Mouse (Mus musculus) hindbrain, postnatal 0 days (tissue): Measurements from ENCODE around the gene Laptm5. TPM values are rescaled to one million over a fixed set of nuclear protein-coding genes. Genes with fewer than 3 reads are reported as not detected.

Experiments used
- ATAC-seq: fragments of 200-750 bp; cut with Nextera tagmentation; 2 replicates; pipeline ENCODE4 v1.8.0; 2017; ENCODE audit warnings: mild to moderate bottlenecking, moderate TSS enrichment, moderate library complexity
- DNase-seq: peaks from one replicate; pipeline ENCODE4 v3.0.0-alpha.2; 2015; ENCODE audit warnings: low spot score
- H3K27ac ChIP-seq: fragments of 300-500 bp; sonication (generic); 2 replicates; pipeline ENCODE4 v1.5.1; 2014; ENCODE audit warnings: mild to moderate bottlenecking
- H3K27me3 ChIP-seq: fragments of 300-500 bp; sonication (generic); 2 replicates; pipeline ENCODE4 v1.6.1; 2014; ENCODE audit warnings: low read length, mixed read lengths; ENCODE audit not compliant: insufficient read depth
- H3K36me3 ChIP-seq: fragments of 300-500 bp; sonication (generic); 2 replicates; pipeline ENCODE4 v1.6.1; 2014; ENCODE audit warnings: low read length, mixed read lengths; ENCODE audit not compliant: insufficient read depth
- H3K4me1 ChIP-seq: fragments of 300-500 bp; sonication (generic); 2 replicates; pipeline ENCODE4 v1.6.1; 2014; ENCODE audit warnings: antibody characterized with exemption, low read length, mixed read lengths; ENCODE audit not compliant: insufficient read depth
- H3K4me2 ChIP-seq: fragments of 300-500 bp; sonication (generic); 2 replicates; pipeline ENCODE4 v1.6.1; 2014; ENCODE audit warnings: low read depth, mild to moderate bottlenecking, low read length, moderate library complexity, mixed read lengths
- H3K4me3 ChIP-seq: fragments of 300-500 bp; sonication (generic); 2 replicates; pipeline ENCODE4 v1.5.1; 2014; ENCODE audit warnings: low read length
- H3K9ac ChIP-seq: fragments of 300-500 bp; sonication (generic); replicated peaks from 2 replicates; pipeline ENCODE4 v1.6.1; 2014; ENCODE audit warnings: mild to moderate bottlenecking, low read length, moderate library complexity, mixed read lengths
- H3K9me3 ChIP-seq: fragments of 300-500 bp; sonication (generic); 2 replicates; pipeline ENCODE4 v1.6.1; 2016; ENCODE audit warnings: low read length, mixed read lengths
- CTCF ChIP-seq: IDR thresholded peaks from 2 replicates; pipeline ENCODE4 v1.5.1; 2016; ENCODE audit warnings: antibody characterized with exemption, control low read depth, low read depth
- WGBS: fragments of 180-500 bp; shearing (Covaris S2); extraction: QIAGEN DNeasy Blood & Tissue Kit; methylation state at CpG from one replicate; pipeline ENCODE4 v1.1.7; 2014; 5-methylcytosine and 5-hydroxymethylcytosine counted together
- polyA plus RNA-seq: library from polyadenylated mRNA; unstranded; fragments of >200 nt; fragmentation: Nextera tagmentation; extraction: Ambion mirVana; gene quantifications from 2 replicates; pipeline ENCODE4 v1.2.1, GENCODE M21; 2015
- total RNA-seq: library from RNA; depleted of rRNA; stranded (reverse); fragments of >200 nt; gene quantifications from 2 replicates; pipeline ENCODE4 v1.2.3, GENCODE M21; 2014; rRNA removed

Laptm5 gene
- total and polyA plus RNA-seq, 2 experiments from 2014 or later = 42.8 to 43.1 TPM

DNA sequence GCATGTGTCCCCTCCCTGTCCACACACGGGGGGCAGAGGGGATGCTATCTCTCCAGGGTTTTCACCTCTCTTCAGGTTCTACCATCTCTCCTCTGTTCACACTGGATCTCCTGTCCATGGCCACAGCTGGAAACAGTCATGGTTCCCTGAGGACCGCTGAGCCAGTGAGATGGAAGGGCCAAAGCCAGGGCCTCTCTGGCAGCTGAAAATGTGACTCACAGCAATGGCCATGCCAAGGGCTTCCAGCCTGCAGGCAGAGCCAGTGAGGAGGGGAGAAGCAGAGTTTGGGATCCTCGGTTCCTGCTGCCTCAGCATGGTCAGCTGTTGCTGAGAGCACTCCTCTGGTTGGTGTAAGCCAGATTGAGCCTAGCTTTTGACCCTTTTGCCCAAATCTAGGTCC, 66.1 kb downstream of the Laptm5 start:
- no peak overlapping the region for H3K27ac ChIP-seq
- WGBS = 75% methylated on average over 3 of the region's 3 CpGs
- no peaks in the 10 kb centered on the region for H3K9me3 ChIP-seq
- H3K4me2 ChIP-seq = no peak overlapping the region
- ATAC-seq (no peak), DNase-seq (no peak)
- no peaks in the 10 kb centered on the region for H3K4me1 ChIP-seq
- H3K9ac ChIP-seq = no peak overlapping the region
- no peaks in the 10 kb centered on the region for H3K27me3 ChIP-seq
- no peak overlapping the region for H3K4me3 ChIP-seq
- H3K36me3 ChIP-seq = no peaks in the 10 kb centered on the region
- TF ChIP-seq CTCF = no peak

DNA sequence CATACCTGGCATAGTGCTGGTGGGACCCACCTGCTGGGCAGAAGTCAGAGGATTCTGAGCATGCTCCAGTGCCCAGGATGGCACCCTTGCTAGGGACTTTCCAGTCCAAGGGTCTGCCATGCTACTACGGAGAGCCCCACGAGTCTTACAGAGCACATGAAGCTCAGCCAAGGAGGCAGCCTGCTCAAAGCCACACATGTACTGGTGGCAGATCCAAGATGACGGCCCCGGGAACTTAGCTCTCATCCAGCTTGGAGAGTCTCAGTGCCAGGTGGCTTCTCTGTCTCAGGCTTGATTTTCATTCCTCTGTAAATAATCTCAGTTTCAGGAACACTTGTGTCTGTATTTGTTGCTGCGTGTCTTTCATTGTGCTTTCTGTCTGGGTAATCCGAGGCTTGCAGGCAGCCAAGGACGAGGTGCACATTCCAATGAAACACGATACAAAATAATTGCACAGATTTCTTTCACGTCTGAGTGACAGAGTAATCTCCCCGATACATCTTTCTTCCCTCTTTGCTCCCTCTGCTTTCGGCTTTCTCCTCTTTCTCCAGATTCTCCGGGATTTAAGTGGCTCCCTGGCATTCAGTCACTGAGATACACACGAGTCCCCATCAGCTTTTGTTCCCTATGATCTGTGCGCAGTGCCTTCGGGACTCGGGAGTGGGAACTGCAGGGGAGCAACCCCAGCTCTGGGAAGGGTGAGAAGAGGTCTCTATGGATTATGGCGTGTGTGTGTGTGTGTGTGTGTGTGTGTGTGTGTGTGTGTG, 71.7 kb downstream of the Laptm5 start:
- no peaks in the 10 kb centered on the region for H3K27me3 ChIP-seq
- peak overlapping the region; percentile 5; the same call in 1 of the 2 replicates for H3K4me2 ChIP-seq
- ATAC-seq (no peak), DNase-seq (peak; percentile 20)
- 36% methylated on average over 17 of the region's 17 CpGs for whole genome bisulfite sequencing
- H3K27ac ChIP-seq = peak overlapping the region; percentile 36; the same call in 1 of the 2 replicates
- no peaks in the 10 kb centered on the region for H3K36me3 ChIP-seq
- no peaks in the 10 kb centered on the region for H3K9me3 ChIP-seq
- H3K4me3 ChIP-seq = no peak overlapping the region
- no peak overlapping the region for H3K9ac ChIP-seq
- H3K4me1 ChIP-seq = peaks cover 6% of the 10 kb centered on the region; the same call in 1 of the 2 replicates
- TF ChIP-seq CTCF = no peak

Other genes starting within 250 kb of the Laptm5 start
- gene Pum1, start 249.8 kb upstream of the Laptm5 start, total RNA-seq = 78.0 and 84.4 TPM in 2 replicates
- gene Pum1, start 249.8 kb upstream of the Laptm5 start, polyA plus RNA-seq = 61.9 and 64.9 TPM in 2 replicates
- gene Sdc3, start 120.6 kb upstream of the Laptm5 start, total RNA-seq = 587 and 649 TPM in 2 replicates
- gene Sdc3, start 120.6 kb upstream of the Laptm5 start, polyA plus RNA-seq = 150 and 180 TPM in 2 replicates
- gene Matn1, start 31.3 kb downstream of the Laptm5 start, total RNA-seq = 0.26 and 0.90 TPM in 2 replicates
- gene Matn1, start 31.3 kb downstream of the Laptm5 start, polyA plus RNA-seq = 0.71 and 1.2 TPM in 2 replicates